Mouse (Mus musculus): Measurements from ENCODE around the gene Alkbh3.

Alkbh3 gene

GRCm38 (mm10) chr2:94010335-94011291 lies at the start of gene Alkbh3:
TSS of gene Alkbh3 (minus strand) at chr2:94010807.
- peak; percentile 89 to 90 for DNase-seq (ENCODE audit: low spot score in 2 of 2)

- DNase-seq (ENCODE audit: low spot score in 2 of 2), result no peak
These were observed 48.9 kb upstream of the Alkbh3 start for GRCm38 (mm10) chr2:94059459-94059858.

GRCm38 (mm10) chr2:94054813-94055212 lies 44.2 kb upstream of the Alkbh3 start:
- no peak for DNase-seq (ENCODE audit: low spot score in 2 of 2)

- peak in 1 of 2 experiments; percentile 32 for DNase-seq (ENCODE audit: low spot score in 2 of 2)
These were observed 41.3 kb upstream of the Alkbh3 start for GRCm38 (mm10) chr2:94051952-94052351.

GRCm38 (mm10) chr2:94050901-94051300 lies 40.3 kb upstream of the Alkbh3 start:
- DNase-seq (ENCODE audit: low spot score in 2 of 2), result no peak

- DNase-seq (ENCODE audit: low spot score in 2 of 2), result no peak
These were observed 39.0 kb upstream of the Alkbh3 start for GRCm38 (mm10) chr2:94049471-94050176.

GRCm38 (mm10) chr2:94048733-94049470 lies 38.3 kb upstream of the Alkbh3 start:
- no peak for DNase-seq (ENCODE audit: low spot score in 2 of 2)

- DNase-seq (ENCODE audit: low spot score in 2 of 2), result no peak
These were observed 37.7 kb upstream of the Alkbh3 start for GRCm38 (mm10) chr2:94048271-94048670.

- no peak for DNase-seq (ENCODE audit: low spot score in 2 of 2)
These were observed 34.9 kb upstream of the Alkbh3 start for GRCm38 (mm10) chr2:94045411-94046090.

GRCm38 (mm10) chr2:94044174-94044573 lies 33.6 kb upstream of the Alkbh3 start:
- DNase-seq (ENCODE audit: low spot score in 2 of 2), result no peak

GRCm38 (mm10) chr2:94043662-94044061 lies 33.1 kb upstream of the Alkbh3 start:
- DNase-seq (ENCODE audit: low spot score in 2 of 2), result peak; percentile 14 to 20

- DNase-seq (ENCODE audit: low spot score in 2 of 2), result no peak
These were observed 31.9 kb upstream of the Alkbh3 start for GRCm38 (mm10) chr2:94042461-94042860.

GRCm38 (mm10) chr2:94040391-94041125 lies 30.0 kb upstream of the Alkbh3 start:
- DNase-seq (ENCODE audit: low spot score in 2 of 2), result no peak

- peak; percentile 74 to 78 for DNase-seq (ENCODE audit: low spot score in 2 of 2)
These were observed 25.1 kb upstream of the Alkbh3 start for GRCm38 (mm10) chr2:94035428-94036331.

- DNase-seq (ENCODE audit: low spot score in 2 of 2), result no peak
These were observed 20.0 kb upstream of the Alkbh3 start for GRCm38 (mm10) chr2:94030602-94031001.

- DNase-seq (ENCODE audit: low spot score in 2 of 2), result no peak
These were observed 14.0 kb upstream of the Alkbh3 start for GRCm38 (mm10) chr2:94024637-94025036.

GRCm38 (mm10) chr2:94002331-94002730 lies 8.3 kb downstream of the Alkbh3 start:
- DNase-seq (ENCODE audit: low spot score in 2 of 2), result peak; percentile 76 to 80

GRCm38 (mm10) chr2:94001918-94002317 lies 8.7 kb downstream of the Alkbh3 start:
- DNase-seq (ENCODE audit: low spot score in 2 of 2), result no peak

GRCm38 (mm10) chr2:94001411-94001810 lies 9.2 kb downstream of the Alkbh3 start:
- DNase-seq (ENCODE audit: low spot score in 2 of 2), result no peak

GRCm38 (mm10) chr2:93996254-93996653 lies 14.4 kb downstream of the Alkbh3 start, which contains the start of gene Gm27027:
TSS of gene Gm27027 (minus strand) at chr2:93996354.
- DNase-seq (ENCODE audit: low spot score in 2 of 2), result no peak

Data from right cerebral cortex, postnatal 36 days (tissue).